Mouse (Mus musculus) 416B (cell line): Measurements from ENCODE around the gene Trim25.
"Not testable (repeated sequence)": the region's sequence is repeated elsewhere in the genome, so short reads cannot be mapped to it uniquely, and the experiment has no call there.

Source experiments
- DNase-seq: peaks from one replicate; pipeline ENCODE4 v3.0.0; 2011; ENCODE audit warnings: low read depth

The Trim25 gene

DNA sequence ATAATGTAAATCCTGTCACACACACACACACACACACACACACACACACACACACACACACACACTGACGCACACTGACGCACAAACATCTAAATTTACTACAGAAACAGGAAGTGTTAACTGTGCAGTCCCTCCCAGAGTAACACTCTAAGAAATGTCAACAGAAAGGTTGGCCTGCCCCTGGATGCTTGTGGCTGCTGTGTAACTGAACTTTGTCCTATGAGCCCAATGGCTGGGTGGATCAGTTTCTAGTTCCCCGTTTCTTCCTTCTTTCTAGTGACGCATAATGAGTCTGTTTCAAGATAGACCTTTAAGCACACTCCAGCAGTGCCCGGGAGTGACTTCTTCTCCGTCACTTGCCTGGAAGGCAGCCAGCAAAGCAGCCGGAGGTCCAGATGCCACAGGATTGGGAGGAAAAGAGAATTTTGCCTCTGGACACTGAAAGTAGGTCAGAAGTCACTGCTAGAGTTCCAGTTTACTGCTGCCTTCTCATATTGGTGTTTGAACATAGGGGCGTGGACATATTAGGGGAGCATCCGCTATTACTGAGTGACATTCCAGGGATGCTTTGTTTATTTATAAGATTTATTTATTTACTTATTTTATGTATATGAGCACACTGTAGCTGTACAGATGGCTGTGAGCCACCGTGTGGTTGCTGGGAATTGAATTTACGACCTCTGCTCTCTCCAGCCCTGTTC lies 25.2 kb downstream of the Trim25 start:
- peak; percentile 88 for DNase-seq

DNA sequence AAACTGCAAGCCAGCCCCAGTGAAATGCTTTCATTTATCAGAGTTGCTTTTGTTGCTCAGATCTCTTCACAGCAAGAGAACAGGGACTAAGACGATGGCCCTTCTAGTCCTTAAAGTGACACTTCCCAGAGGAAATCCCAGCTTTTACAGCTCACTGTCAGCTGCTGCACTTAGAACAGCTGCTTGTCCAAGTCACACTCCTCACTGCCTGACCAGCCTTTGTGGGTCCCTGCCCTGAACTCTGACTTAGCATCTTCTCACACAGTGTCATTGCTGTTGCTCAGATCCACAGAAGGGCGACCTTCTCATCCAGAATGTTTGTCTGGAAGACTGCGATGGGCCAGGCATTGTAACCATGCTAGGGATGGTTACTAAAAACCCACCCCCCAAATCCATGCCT lies 26.4 kb downstream of the Trim25 start:
- no peak for DNase-seq

DNA sequence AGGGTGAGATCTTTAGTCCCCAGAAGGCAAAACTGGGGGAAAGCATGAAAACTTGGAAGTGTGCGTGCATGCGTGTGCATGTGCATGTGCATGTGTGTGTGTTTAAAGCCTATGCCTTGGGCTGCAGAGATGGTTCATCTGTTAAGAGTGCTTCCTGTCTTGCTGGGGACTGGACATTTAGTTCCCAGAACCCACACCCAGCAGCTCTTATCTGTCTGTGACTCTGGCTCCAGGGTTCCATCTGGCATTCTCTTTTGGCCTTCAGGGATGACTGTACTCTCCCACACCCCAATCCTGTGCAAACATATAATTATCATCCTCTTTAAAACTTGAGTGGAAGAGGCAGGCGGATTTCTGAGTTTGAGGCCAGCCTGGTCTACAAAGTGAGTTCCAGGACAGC lies 26.9 kb downstream of the Trim25 start:
- no peak for DNase-seq

DNA sequence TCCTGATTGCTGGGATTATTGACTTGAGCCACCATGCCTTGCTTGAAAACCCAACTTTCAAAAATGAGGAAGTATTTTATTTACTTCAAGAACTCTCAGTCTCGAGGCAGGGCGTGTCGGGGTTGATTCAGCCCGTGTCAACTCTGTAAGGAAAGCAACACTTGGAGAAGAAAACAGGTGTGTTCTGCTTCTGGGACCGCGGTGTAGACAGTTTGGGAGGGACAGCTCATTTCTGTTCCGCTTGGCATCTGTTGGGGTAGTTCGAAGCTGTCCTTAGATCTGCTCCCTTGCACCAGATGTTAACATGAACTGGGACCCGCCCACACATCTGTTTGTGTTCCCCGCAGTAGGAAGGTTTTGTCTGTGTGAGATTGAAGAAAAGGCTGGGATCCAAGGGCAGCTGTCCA lies 28.8 kb downstream of the Trim25 start:
- DNase-seq: peak; percentile 51

DNA sequence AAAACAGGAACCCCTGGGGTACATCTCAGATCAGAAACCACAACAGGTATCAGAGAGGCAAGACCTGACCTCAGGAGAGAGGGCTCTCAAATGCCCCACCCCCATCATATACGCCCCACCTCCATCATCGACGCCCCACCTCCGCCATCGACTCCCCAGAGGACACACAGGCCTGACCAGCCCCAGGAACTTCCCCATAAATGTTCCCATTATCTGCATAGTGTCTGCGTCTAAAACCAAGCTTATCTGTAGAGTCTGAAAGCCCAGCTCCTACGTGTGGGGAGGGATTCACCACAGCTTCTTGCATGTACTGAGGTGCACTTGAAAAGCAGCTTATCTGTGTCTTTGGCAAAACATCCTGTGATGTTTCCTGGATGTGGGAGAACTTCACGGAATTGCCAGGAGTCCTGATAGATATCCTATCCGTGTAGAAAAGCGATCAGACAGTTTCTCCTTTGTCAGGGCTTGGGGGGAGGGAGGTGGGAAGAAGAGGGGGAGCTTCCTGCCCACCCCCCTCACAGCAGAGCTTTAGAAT lies 29.8 kb downstream of the Trim25 start:
- no peak for DNase-seq

DNA sequence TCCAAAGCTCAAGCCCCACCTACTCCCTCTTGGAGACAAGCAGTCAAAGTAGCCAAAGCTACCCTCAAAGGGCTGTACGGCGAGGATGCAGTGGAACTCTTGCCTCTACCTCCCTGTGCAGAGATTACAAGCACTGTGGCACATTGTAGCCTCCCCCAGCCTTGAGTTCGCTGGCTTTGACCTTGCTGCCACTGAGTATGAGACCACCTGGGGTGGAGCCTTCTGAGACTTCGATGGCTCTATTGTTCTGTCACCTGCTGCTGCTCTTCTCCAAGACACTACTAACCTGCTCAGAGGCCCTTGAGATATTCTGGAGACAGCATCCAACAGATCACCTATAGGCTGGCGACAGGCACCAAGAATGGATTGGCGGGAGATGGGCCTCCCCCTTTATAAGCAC lies 31.4 kb downstream of the Trim25 start:
- DNase-seq: no peak

DNA sequence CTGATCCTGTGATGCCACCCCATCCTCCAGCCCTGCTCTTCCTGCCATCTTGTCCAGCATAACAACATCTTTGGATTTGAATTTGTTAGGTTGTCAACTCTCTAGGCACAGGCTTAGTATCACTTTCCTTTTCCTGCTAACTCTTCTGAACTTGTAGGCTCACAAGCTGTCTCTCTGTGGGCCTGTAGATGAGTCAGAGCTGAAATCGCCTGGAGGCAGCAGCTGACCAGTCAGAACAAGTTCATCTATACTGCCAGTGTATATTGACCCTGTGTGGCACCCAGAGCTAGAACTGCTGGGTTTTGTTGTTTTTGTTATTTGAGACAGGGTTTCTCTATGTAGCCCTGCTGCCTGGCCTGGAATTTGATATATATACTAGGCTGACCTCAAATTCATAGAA lies 32.0 kb downstream of the Trim25 start:
- DNase-seq: peak; percentile 61

DNA sequence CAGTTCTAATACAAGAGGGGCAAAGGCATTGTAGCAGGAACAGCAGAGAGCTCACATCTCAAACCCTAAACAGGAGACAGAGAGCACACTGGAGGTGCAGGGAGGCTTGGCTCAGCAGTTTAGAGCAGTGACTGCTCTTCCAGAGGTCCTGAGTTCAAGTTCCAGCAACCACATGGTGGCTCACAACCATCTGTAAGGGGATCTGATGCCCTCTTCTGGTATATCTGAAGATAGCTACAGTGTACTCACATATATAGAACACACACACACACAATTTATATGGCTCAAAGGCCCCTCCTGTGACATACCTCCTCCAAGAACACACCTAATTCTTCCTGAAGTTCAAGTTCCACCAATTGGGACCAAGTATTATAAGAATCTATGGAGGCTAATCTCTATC lies 35.4 kb downstream of the Trim25 start:
- DNase-seq: no peak

DNA sequence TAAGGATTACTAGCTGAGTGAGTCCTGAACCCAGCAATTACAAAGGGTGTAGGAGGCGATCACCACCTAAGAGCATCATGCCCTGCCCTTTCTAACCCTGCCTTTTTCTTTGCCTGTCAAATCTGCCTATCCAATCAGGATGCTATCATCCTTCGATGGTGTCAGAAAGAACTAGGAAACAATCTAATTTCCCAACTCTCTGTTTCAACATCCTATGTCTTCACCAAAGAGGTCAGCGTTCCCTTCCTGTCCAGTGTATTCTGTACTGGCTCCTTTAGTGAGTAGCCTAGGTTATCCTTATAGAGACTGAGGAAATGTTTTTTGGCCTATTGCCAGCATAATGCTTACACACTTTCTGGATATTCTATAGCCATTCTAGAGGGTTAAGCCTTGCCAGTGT lies 36.4 kb downstream of the Trim25 start:
- DNase-seq: peak; percentile 31

DNA sequence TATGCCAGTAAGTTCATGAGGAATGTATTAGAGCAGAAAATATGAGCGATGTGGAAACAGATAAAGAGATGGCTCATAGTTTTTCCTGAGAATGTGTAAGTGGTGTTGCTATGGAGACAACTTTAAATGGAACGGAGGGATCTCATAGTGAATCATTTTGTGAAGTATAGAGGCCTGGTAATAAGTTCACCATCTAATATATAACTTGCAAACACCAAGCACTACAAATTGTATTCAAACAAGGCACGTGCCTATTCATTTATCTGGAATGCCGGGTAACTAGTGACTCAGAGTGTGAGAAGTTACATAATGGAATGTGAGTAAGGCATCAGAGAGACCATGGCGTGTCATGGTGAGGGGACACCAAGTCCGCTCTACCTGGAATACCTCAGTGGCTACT lies 39.3 kb downstream of the Trim25 start:
- no peak for DNase-seq

DNA sequence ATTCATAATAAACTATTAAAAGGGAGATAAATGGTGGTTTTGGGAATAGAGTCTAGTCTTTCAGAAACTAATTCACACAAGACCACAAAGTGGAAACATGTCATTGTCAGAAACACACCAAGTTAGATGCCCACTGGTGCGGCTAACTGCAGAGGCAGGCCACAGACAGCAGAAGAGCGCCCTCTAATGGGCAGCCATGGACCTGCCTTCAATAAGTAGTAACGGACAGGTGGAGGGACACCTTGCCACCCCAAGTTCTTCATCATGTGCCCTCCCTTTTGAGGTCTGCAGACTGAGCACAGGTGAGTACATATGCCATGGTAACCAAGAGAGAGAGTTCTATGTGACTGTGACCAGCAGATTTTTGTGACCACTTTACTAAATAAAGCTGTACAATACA lies 40.1 kb downstream of the Trim25 start:
- peak; percentile 68 for DNase-seq

DNA sequence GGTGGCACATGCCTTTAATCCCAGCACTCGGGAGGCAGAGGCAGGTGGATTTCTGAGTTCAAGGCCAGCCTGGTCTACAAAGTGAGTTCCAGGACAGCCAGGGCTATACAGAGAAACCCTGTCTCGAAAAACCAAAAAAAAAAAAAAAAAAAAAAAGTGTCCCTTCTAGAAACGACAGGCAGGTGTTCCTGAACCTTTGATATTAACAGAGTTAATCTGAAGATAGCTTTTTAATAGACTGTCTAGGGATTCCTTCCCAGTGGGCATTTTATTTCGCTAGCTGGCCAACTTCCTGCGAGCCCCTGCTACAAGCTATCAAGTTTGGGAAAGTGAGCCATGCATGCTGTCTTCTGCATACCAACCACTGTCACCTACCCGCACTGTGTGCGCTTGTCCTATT lies 41.9 kb downstream of the Trim25 start:
- not testable (repeated sequence) for DNase-seq

DNA sequence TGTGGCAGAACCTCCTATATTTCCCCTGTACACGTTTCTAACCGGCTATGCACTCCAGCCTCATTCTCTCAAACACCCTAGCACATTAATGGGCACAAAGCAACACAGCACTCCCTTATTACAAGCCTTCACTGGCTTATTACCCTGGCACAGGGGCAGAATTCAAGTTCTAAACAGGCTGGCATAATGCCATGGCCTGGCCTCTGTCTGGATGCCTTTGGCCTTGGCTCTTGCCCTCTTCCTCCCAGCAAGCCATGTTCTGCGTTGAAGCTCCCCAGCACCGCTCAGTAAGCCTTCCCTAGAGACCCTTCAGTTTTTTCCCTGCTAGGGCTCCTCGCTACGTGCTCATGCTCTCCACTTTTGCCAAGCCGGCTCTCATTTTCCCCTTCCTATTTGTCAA lies 43.9 kb downstream of the Trim25 start:
- no peak for DNase-seq

DNA sequence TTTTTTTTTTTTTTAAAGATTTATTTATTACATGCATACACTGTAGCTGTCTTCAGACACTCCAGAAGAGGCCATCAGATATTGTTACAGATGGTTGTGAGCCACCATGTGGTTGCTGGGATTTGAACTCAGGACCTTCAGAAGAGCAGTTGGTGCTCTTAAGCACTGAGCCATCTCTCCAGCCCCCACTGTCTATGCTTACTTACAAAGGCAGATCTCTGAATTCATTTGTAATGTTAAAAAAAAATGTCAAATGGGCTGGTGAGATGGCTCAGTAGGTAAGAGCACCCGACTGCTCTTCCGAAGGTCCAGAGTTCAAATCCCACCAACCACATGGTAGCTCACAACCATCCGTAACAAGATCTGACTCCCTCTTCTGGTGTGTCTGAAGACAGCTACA lies 46.3 kb downstream of the Trim25 start:
- not testable (repeated sequence) for DNase-seq

DNA sequence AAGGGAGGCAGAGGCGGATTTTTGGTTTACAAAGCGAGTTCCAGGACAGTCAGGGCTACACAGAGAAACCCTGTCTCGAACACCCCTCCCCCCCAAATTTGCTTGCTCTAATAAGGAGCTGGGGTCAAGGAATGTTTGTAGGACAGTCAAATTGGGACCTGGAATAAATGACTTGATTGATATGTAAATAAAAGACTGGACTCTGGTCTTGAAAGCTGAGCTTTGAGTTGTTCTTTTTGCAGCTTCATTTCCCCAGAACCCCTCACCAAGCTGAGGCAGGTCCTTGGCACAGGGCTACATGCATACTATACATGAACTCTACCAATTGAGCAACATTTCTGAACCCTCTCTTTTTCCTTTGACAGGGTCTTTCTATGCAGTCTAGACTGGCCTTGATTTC lies 46.8 kb downstream of the Trim25 start:
- no peak for DNase-seq

DNA sequence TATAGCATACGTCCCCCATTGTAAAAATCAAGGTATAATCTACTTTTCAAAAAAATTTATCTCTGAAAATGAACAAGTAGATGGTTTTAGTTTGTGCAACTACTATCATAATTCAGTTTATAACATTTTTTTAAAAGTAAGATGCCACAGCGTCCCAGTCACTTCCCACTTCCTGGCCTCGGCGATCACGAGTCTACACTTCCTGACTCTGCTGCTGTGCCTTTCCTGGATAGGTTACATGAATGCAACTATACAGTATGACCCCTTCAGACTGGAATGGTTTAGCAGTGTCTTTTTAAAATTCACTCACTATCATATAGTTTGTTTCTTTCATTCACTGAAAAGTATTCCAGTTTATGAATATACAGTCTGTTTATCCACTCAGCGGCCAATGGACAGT lies 52.6 kb downstream of the Trim25 start:
- peak; percentile 23 for DNase-seq

DNA sequence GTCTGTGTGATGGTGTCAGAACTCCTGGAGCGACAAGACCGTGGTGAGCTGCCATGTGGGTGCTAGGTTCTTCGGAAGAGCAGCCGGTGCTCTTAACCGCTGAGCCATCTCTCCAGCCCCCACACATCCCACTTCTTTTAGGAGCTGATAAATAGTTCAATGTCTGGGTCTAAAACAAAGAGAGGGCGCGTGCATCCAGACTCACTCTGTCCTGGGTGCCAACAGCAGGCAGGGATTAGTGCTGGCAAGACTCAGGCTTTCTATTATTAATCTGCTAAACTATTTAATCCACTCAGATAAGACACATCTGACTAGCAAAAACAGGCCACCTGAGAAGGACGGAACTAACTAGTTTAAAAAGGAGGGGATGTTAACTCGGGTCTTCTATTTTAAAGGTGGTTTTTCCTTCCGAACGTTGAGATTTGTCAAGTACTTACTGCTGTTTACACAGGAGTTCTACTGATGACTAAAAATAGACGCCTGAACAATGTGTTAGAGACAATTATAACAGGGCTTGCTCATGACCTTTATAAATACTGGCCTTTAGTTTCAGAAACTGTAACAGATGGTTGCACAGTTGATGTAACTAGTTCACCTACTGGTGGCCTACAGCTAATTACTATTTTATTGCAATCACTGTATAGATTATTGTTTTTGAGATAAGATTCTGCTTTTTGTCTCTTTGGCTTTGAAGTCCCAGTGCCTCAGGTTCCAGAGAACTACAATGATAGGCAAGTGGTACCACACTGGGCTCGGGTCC lies 56.9 kb downstream of the Trim25 start:
- DNase-seq: no peak

DNA sequence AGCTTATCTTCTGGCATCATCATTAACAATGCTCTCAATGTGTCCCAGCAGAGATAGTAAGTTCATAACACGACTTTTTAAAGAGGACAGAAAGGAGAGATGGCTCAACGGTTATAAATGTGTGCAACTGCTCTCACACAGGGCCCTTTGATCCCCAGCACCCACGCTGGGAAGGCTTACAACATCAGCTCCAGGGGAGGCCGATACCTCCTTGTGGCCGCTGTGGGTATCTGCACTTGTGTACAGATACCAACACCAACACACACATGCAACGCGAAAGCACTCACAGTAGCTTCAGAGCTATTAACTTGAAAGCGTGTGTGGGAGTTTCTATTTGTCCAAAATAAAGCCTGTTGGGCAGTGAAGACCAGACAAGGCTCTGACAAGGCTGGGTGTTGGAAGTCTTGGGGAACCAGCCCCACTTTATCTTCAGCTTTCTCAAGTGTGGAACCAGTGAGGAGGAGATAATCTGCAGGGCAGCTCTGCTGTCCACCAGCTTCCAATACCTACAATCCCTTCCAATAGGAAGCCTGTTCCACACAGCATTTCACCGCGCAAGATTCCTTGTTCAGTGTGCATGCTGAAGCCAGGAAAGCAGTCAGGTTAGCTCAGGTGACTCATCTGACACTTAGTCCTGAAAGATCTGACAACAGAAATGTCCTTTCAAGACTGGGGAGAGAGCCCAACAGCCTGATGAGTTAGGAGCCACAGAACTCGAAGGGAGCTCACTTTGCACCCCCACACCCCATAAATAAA lies 59.5 kb downstream of the Trim25 start:
- peak; percentile 70 for DNase-seq

DNA sequence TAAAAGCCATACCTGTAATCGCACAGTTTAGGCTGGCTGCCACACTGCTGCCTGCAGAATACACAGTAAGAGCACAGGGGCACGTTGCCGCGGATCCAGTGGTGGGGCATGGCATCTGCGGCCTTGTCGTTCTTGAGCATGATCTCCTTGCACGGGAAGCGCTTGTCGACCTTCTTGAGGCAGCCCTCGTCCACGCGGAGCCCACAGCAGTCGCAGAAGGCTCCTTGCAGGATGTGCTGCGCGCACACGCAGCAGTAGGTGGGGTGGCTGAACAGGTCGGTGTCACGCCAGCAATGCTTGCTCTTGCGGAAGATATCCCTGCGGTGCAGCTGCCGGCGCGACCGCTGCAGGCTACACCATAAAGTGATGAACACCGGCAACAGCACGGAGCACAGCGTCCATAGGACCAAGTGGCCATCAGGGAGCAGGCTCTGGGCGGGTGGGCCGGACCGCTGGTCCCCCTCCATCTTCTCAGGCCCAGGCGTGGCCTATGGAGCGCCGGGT lies 60.8 kb downstream of the Trim25 start:
- peak; percentile 55 for DNase-seq

DNA sequence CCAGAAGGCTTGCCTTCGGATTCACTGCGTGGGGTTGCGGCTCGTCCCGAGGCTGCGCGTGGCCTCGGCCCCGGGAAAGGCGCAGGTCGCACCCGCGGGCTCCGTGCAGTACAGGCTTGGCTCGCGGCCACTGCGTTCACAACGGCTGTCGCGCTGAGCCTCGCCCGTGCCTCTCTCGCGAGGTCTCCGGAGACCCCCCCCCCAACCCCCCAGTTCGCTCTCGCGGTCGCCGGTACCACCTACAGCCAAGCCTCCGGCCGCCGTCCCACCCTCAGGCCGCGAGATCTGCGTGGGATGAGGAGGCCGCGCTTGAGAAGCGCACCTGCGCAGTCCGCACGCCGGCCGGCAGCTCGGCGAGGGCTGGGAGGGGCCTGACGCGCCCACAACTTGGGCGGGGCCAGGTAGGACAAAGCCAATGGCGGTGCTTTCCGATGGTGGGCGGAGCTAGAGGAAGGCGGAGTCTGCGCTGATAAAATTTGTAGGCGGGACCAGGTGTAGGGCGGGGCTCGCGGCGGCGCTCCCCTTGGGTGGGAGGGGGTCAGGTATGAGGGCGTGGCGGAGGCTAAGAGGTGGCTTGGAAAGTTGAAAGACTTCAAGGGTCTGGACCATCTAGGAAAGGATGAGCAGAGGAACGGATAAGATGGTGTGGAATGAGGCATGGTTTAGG lies 61.4 kb downstream of the Trim25 start:
- DNase-seq: peak; percentile 94

DNA sequence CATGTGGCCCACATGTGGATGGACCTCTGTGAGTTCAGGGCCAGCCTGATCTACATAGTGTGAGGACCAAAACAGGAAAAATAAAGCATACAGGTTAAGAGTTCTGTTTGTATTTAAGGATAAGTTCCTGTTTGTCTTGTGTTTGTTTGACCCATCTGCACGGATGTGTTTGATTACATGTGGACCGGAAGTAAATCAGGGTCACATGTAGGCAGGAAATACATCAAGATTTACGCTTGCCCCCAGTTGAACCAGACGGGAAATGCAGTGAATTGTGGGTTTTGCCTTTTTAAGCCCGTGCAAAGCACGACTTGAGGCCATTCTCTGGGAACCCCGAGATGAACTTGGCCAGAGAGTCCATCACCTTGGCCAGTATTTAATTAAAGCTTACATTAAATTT lies 62.2 kb downstream of the Trim25 start:
- DNase-seq: peak; percentile 53

DNA sequence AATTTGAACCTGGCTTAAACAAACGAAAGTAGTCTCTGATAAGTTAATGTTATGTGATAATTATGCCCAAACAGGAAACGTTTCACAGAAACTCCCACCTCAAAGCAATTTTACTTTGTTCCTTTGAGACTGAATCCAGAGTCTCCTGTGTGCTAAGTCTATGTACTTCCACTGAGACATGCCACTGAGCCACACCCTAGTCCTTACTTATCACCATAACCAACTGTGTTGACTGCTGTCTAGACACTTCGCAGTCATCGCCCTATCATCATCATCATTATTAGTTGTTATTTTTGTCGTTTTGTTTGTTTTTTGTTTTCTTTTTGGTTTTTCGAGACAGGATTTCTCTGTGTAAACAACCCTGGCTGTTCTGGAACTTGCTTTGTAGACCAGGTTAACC lies 65.1 kb downstream of the Trim25 start:
- no peak for DNase-seq
